Mouse (Mus musculus) heart, postnatal 4 days (tissue): ENCODE results near the gene Cblb. TPM values are rescaled to one million over a fixed set of nuclear protein-coding genes. Genes with fewer than 3 reads are reported as not detected.

Source experiments
- DNase-seq: peaks from one replicate; pipeline ENCODE4 v3.0.0; 2021
- total RNA-seq, 2 experiments: library from RNA; stranded (reverse); gene quantifications; 2 replicates each; pipeline ENCODE4 v1.2.3; 2021

The Cblb gene
- total RNA-seq, 2 experiments from 2014 or later, result 15.4 to 17.2 TPM

- no peak for DNase-seq
Observed at GRCm38 (mm10) chr16:52038821-52039220, 7.8 kb downstream of the Cblb start.

GRCm38 (mm10) chr16:52040937-52041336, 9.9 kb downstream of the Cblb start:
- DNase-seq, result no peak

GRCm38 (mm10) chr16:52042667-52043379, 11.8 kb downstream of the Cblb start:
- no peak for DNase-seq

- DNase-seq, result no peak
Observed at GRCm38 (mm10) chr16:52043380-52044117, 12.5 kb downstream of the Cblb start.

GRCm38 (mm10) chr16:52044518-52044917, 13.5 kb downstream of the Cblb start:
- DNase-seq, result no peak

- DNase-seq, result no peak
Observed at GRCm38 (mm10) chr16:52044985-52045384, 14.0 kb downstream of the Cblb start.

GRCm38 (mm10) chr16:52046464-52046863, 15.4 kb downstream of the Cblb start:
- no peak for DNase-seq

- DNase-seq, result no peak
Observed at GRCm38 (mm10) chr16:52051106-52051505, 20.1 kb downstream of the Cblb start.

- no peak for DNase-seq
Observed at GRCm38 (mm10) chr16:52052734-52053133, 21.7 kb downstream of the Cblb start.

- no peak for DNase-seq
Observed at GRCm38 (mm10) chr16:52055236-52055635, 24.2 kb downstream of the Cblb start.

GRCm38 (mm10) chr16:52056164-52056563, 25.1 kb downstream of the Cblb start:
- DNase-seq, result no peak

GRCm38 (mm10) chr16:52057335-52057734, 26.3 kb downstream of the Cblb start:
- no peak for DNase-seq

- DNase-seq, result no peak
Observed at GRCm38 (mm10) chr16:52059535-52059934, 28.5 kb downstream of the Cblb start.

GRCm38 (mm10) chr16:52060100-52060719, 29.2 kb downstream of the Cblb start:
- DNase-seq, result peak; percentile 45

GRCm38 (mm10) chr16:52061015-52061481, 30.0 kb downstream of the Cblb start:
- no peak for DNase-seq

- no peak for DNase-seq
Observed at GRCm38 (mm10) chr16:52064309-52065105, 33.5 kb downstream of the Cblb start.

GRCm38 (mm10) chr16:52067632-52068516, 36.8 kb downstream of the Cblb start:
- DNase-seq, result no peak

GRCm38 (mm10) chr16:52068517-52068874, 37.5 kb downstream of the Cblb start:
- no peak for DNase-seq

GRCm38 (mm10) chr16:52069648-52070047, 38.6 kb downstream of the Cblb start:
- no peak for DNase-seq

GRCm38 (mm10) chr16:52070128-52070527, 39.1 kb downstream of the Cblb start:
- no peak for DNase-seq

- DNase-seq, result no peak
Observed at GRCm38 (mm10) chr16:52071290-52071689, 40.3 kb downstream of the Cblb start.
